Mouse (Mus musculus) liver, postnatal 0 days (tissue): Measurements from ENCODE around the gene Top2b.

Experiments used
- CTCF ChIP-seq: sonication (generic); IDR thresholded peaks from 2 replicates; pipeline ENCODE4 v1.5.1; 2016; ENCODE audit warnings: antibody characterized with exemption, low read depth
- EP300 ChIP-seq: IDR thresholded peaks from 2 replicates; pipeline ENCODE4 v1.6.1; 2016; ENCODE audit warnings: antibody characterized with exemption, low read depth, mild to moderate bottlenecking

GRCm38 (mm10) chr14:16364161-16364831 is 683 bp upstream of the Top2b start:
- TF ChIP-seq CTCF (0 out of 2 replicates have a peak, but pooled peaks have one; percentile 19), EP300 (no peak)
